Mouse (Mus musculus) liver, postnatal 0 days (tissue): Measurements from ENCODE around the gene Mre11a.

Experiments used
- CTCF ChIP-seq: sonication (generic); IDR thresholded peaks from 2 replicates; pipeline ENCODE4 v1.5.1; 2016; ENCODE audit warnings: antibody characterized with exemption, low read depth
- EP300 ChIP-seq: IDR thresholded peaks from 2 replicates; pipeline ENCODE4 v1.6.1; 2016; ENCODE audit warnings: antibody characterized with exemption, low read depth, mild to moderate bottlenecking

- TF ChIP-seq CTCF = no peak
- TF ChIP-seq EP300 = no peak
These were observed 25.9 kb upstream of the Mre11a start for GRCm38 (mm10) chr9:14758590-14758989.
